Mouse (Mus musculus): ENCODE measurements at regions not wholly inside any gene's neighbourhood (a gene's known extent, or its start where the extent isn't known, plus 50 kb on each side); places are given as distances from the start of the nearest gene placed in this dataset.
"Not testable (repeated sequence)": the region's sequence is repeated elsewhere in the genome, so short reads cannot be mapped to it uniquely, and the experiment has no call there.

- DNase-seq (ENCODE audit: low spot score in 2 of 2), result no peak
These were observed 211.2 kb downstream of the Glrx3 start for GRCm38 (mm10) chr7:137648621-137649020.

GRCm38 (mm10) chr7:137649650-137650049, 212.2 kb downstream of the Glrx3 start:
- no peak for DNase-seq (ENCODE audit: low spot score in 2 of 2)

DNA sequence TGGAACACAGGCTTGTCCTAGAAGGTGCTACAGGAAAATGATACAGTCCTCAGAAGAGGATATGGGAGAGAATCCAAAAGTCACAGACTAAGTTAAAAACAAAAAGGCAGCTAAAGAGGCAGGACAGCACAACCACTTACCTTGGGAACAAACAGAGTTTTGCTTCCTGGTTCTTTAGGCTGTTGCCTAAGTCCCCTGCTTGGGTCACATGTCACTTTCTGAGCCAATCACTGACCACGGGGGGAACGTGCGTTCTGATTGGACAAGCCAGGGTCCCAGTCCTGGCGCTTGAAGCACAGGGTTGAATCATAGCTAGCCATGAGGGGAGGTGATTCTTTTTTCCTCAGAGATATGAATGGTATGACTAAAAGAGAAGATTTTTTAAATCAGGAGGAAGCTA, 216.4 kb downstream of the Glrx3 start:
- no peak for DNase-seq (ENCODE audit: low spot score in 2 of 2)

- no peak for DNase-seq (ENCODE audit: low spot score in 2 of 2)
These were observed 229.8 kb downstream of the Glrx3 start for GRCm38 (mm10) chr7:137667165-137667564.

- no peak for DNase-seq (ENCODE audit: low spot score in 2 of 2)
These were observed 233.7 kb downstream of the Glrx3 start for GRCm38 (mm10) chr7:137671156-137671555.

DNA sequence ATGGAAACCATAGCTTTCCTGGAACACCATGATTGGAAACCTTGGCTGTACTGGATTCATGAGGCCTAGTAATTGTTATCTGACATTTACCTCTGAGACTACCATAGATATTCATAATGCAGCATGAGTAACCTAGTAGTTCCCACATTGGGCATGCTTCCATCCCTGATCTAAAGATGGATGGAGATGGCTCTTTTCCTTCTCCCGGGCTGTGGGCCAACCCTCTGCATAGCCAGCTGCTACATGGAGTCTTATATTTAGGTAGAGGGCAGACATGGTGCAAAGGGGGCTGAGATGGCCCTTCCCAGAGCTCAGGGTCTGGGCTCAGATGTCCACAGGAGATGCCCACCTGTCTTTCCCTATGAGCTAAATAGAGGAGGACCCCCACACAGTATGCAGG, 237.2 kb downstream of the Glrx3 start:
- DNase-seq (ENCODE audit: low spot score in 2 of 2), result peak; percentile 28 to 38

DNA sequence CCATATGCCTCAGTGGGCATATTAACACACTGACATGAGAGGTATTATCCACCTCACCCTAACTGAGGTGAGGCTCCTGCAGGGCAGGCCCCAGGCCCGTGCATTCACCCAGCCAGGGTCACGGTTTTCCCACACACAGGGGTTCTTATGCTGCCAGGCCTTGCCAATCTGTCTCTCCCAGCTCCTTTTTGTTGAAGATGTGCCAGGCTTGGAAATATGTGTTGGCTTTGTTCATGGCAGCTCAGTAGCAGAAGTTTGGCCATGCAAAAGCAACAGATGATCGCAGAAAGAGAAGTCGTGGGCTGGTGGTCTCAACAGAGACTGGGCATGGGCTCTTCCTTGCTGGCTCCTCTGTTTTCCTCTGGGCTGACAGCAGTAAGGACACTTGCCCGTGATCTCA, 238.0 kb downstream of the Glrx3 start:
- no peak for DNase-seq (ENCODE audit: low spot score in 2 of 2)

DNA sequence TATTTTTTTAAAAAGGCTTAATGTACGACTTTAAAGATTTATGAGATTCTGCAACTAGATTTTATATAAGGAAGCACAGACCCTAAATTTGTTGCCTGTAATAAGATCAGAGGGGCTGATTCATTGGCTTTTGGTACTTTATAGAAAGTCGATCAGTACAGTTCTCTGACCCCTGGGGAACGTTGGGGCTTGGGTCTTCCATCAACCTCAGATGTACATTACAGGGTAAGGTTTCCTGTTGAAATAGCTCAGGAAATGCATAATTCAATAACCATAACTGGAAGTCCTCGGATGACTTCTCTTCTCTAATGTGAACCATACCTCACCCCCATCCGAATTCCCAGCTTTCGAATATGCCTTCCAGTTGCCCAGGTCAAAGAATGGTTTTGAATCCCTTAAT, 247.4 kb downstream of the Glrx3 start:
- no peak for DNase-seq (ENCODE audit: low spot score in 2 of 2)

DNA sequence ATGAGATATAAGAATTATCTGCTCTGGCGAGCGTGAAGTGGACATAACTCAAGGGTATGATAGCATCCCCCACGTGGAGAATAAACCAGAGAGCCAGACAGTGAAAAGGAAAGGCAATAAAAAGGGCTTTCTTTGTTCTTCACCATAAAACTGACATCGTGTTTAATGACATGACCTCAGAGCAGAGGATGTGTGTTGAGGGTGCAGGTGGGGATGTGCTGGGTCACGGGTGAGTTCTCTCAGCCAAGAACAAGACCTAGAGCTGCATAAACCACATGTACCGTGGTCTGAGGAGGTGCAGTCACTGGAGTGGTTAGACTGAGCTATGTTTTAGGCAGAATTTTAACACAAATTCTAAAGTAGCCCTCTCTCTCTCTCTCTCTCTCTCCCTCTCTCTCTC, 247.9 kb downstream of the Glrx3 start:
- no peak for DNase-seq (ENCODE audit: low spot score in 2 of 2)

DNA sequence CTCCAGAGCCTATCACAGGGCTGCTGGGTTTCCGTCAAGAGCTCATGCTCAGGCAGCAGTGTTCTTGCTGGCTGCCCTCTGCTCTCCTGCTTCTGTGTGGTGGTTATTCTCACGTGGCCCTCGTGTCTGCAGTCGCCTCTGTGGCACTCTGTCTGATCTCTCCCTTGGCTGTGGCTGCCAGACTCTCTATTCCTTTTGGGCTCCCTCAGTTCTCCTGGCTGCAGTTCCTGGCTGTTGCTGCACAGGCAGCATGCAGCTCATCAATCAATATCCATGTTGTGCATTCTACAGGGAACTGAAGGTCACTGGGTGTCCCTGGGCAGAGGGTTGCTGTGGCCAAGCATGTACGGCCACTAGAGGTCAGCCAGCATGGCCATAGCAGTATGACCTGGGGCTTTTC, 259.4 kb downstream of the Glrx3 start:
- no peak for DNase-seq (ENCODE audit: low spot score in 2 of 2)

DNA sequence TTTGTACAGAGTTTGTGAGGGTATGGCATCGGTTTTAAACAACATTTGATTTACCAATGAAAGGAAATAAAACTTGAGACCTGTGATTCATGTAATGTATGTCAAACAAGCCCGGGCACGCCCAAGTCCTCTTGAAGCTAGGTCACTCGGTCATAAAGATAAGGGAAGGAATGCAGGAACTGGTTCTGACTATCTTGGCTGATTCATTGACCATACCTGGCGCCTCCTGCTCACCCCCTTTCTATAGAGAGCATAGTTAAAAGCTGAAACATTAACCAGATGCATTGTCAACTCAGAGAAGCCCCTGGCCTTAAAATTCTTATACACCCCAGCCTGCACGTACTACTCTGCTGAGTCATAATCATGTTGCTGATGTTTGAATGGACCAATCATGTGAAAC, 261.1 kb downstream of the Glrx3 start:
- DNase-seq (ENCODE audit: low spot score in 2 of 2), result not testable (repeated sequence)

DNA sequence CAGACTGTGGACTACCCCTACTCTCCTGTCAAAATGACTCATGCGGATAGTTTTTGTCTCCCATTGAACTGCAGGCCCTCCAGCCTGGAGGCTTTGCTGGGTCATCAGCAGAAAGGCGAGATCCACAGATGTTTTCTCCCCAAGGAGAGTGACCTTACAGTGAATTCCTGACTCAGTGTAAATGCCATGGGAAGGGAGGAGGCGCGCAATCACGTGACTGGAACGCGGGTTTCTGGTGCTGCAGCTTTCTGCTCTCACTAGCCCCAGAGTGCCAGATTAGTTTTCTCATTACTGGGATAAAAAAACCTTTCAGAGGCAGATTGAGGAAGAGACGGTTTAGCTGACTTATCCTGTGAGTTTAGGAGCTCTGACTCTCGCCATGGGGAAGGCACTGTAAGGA, 275.4 kb downstream of the Glrx3 start:
- DNase-seq (ENCODE audit: low spot score in 2 of 2), result no peak

DNA sequence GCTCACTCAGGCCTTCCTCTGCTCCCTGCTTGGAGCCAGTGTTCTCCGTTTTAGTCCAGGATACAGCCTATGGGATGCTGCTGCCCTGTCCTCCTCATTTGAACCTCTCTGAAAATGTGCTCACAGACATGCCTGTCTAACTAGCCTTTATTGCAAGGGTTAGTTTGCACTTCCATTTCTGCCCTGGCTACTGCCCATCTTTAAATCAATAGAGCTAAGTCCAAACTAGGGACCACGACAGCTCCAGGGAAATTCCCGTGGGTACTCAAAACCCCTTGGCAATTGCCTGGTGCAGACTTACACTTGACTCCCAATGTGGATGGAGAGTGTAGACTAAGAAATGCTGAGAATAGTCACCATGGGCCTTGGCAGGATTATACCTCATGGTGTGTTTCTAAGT, 276.4 kb downstream of the Glrx3 start:
- DNase-seq (ENCODE audit: low spot score in 2 of 2), result no peak

DNA sequence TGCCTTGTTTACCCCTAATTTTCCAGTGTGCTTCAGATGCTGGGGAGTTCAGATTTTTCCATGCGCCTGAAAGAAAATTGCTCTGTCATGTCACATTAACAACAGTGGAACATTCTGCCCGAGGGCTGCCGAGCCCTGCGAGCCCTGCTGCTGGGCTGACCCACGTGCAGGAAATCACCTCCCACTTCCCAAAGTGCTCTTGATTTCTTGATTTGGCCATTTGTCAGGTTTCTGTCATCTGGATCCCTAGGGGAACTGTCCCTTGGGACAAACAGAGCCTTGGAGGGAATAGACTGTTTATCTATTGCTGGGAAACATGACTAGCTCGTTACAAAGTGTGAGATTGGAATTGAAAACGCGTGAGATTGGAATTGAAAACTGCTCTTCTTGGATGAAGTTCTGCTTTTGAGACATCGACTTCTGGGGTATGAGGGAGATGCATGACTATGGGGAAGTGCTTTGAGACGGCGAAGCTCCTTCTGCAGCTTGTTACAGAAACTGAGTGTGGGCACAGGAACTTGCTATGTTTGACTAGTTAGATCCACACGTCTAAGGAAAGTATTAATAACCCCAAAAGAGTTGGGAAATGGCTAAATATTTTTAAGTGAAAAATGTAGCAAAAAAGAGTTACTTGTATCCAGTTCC, 277.0 kb downstream of the Glrx3 start:
- peak in 1 of 2 experiments; percentile 5 for DNase-seq (ENCODE audit: low spot score in 2 of 2)

- peak; percentile 10 to 24 for DNase-seq (ENCODE audit: low spot score in 2 of 2)
These were observed 277.9 kb downstream of the Glrx3 start for GRCm38 (mm10) chr7:137715126-137715900.

DNA sequence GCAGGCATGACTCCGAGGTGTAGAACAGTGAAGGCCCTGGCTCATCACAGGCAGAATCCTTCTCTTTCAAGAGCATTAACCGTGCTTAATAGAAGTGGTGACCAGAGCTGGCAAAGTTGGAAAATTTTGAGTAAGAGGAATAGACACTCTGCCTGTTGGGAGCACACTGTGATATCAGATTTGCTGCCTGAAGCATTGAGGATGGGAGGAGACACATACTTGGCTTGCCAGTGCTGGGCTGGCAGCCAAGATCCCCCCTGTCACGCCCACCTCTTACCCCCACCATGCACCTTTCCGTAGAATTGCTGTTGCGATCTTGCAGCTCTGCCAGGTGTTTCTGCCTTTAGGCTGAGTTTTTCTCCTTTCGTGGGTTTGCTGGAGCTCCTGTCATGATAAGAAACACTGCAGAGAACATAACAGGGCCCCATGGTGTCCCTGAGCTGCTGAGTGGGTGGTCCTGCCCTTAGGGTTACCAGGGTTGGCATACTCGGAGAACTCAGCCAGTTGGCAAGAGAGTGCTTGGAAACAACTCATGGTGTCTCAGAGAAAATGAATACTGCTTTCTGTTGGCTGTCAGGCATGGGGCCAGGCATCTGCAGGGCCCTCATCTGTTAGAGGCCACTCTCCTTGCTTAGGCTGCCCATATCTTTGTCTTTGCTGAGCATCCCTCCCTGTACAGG, 286.1 kb downstream of the Glrx3 start:
- DNase-seq (ENCODE audit: low spot score in 2 of 2), result no peak

GRCm38 (mm10) chr7:137726031-137726430, 288.6 kb downstream of the Glrx3 start:
- no peak for DNase-seq (ENCODE audit: low spot score in 2 of 2)

DNA sequence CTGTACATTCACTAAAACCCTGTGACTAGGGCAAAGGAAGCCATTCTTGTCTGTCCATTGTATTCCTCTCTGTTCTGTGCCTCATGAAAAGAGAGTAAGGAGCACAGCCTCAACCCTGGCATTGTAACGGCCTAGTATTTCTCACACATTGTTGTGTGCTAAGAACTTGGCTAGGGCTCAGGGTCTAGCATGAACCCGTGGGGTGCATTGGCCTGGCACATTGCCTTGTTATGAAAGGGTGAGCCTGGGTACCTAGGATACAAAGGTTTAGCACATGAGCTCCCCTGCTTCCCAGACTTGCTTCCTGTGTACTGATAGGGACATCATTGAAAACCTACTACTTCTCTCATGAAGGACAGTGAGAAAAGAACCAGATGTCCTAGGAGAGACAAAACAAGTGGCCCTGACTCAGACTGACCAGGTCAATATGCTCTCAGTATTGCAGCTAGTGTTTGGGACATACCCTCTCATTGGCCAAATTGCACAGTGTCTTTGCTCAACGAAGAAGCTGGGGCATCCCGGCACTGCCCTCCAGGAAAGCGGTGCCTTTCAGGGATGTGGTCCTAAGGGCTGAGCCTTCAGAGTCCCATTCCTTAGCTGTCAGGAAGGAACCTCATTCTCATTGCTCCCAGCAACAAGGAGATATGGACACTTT, 298.6 kb downstream of the Glrx3 start:
- DNase-seq (ENCODE audit: low spot score in 2 of 2), result no peak

- no peak for DNase-seq (ENCODE audit: low spot score in 2 of 2)
These were observed 304.3 kb downstream of the Glrx3 start for GRCm38 (mm10) chr7:137741702-137742101.

- no peak for DNase-seq (ENCODE audit: low spot score in 2 of 2)
These were observed 304.9 kb downstream of the Glrx3 start for GRCm38 (mm10) chr7:137742297-137742751.

DNA sequence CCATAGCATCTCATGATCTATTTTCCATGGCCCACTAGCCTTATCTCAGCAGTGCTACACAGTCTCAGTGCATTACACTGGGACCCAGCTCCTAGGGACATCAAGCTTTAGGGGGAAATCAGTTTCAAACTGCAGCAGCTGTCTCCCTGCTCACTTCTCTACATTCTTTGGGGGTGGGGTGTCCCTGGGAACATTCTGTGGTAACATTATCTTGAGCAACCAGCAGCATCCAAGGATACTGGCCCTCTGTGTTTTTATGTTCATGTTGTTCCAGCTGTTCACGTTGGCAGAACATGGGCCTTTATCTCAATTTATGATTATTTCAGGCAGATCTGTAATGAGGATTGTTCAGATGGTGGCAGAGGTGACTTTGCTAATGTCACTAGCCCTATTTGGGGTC, 308.2 kb downstream of the Glrx3 start:
- no peak for DNase-seq (ENCODE audit: low spot score in 2 of 2)

DNA sequence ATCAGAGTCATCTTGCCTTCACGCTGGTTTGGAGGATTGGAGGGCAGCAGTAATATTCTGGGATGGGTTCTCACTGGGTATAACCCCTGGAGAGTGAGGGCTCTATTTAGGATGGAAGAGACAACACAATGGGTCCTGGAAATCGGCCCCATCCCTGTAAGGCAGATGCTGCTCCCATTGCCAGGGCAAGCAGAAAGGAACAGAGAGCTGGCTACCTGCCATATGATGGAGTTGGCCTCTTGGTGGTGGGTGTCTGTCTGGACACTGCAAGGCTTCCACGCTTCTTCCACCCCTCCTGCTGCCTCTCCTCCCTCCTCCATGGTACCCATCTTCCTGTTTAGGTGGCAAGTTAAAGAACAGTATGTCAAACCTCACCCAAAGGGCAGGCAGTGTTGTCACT, 308.6 kb downstream of the Glrx3 start:
- DNase-seq (ENCODE audit: low spot score in 2 of 2), result no peak

Measured in frontal cortex, postnatal 14 days (tissue).